Mouse (Mus musculus) right cerebral cortex, adult 2 months (tissue): ENCODE data around the gene March1.
"Not testable (repeated sequence)": the region's sequence is repeated elsewhere in the genome, so short reads cannot be mapped to it uniquely, and the experiment has no call there.

Experiments
- DNase-seq, 2 experiments: peaks; one replicate each; pipeline ENCODE4 v3.0.0; 2021 to 2022; ENCODE audit warnings: low spot score in 2 of 2

The March1 gene

GRCm38 (mm10) chr8:66410080-66410615, 792.4 kb downstream of the March1 start:
- no peak for DNase-seq

GRCm38 (mm10) chr8:66413101-66413500, 795.4 kb downstream of the March1 start:
- DNase-seq, result no peak

GRCm38 (mm10) chr8:66415234-66415633, 797.5 kb downstream of the March1 start:
- DNase-seq, result no peak

GRCm38 (mm10) chr8:66417591-66417990, 799.9 kb downstream of the March1 start:
- DNase-seq, result not testable (repeated sequence)

GRCm38 (mm10) chr8:66430639-66431038, 812.9 kb downstream of the March1 start:
- no peak for DNase-seq

- no peak for DNase-seq
These were observed 815.9 kb downstream of the March1 start for GRCm38 (mm10) chr8:66433577-66433976.

- DNase-seq, result no peak
These were observed 819.1 kb downstream of the March1 start for GRCm38 (mm10) chr8:66436804-66437203.

- DNase-seq, result no peak
These were observed 820.2 kb downstream of the March1 start for GRCm38 (mm10) chr8:66437929-66438328.

GRCm38 (mm10) chr8:66438468-66438867, 820.8 kb downstream of the March1 start:
- DNase-seq, result no peak

- DNase-seq, result no peak
These were observed 823.4 kb downstream of the March1 start for GRCm38 (mm10) chr8:66441123-66441522.

GRCm38 (mm10) chr8:66442778-66443177, 825.1 kb downstream of the March1 start:
- DNase-seq, result peak; percentile 36 to 56

GRCm38 (mm10) chr8:66444141-66444540, 826.4 kb downstream of the March1 start:
- no peak for DNase-seq

GRCm38 (mm10) chr8:66445351-66445750, 827.7 kb downstream of the March1 start:
- DNase-seq, result no peak

GRCm38 (mm10) chr8:66450691-66451090, 833.0 kb downstream of the March1 start:
- DNase-seq, result peak; percentile 64 to 67

- no peak for DNase-seq
These were observed 839.4 kb downstream of the March1 start for GRCm38 (mm10) chr8:66457057-66457456.

- DNase-seq, result no peak
These were observed 852.1 kb downstream of the March1 start for GRCm38 (mm10) chr8:66469821-66470220.

- DNase-seq, result no peak
These were observed 859.2 kb downstream of the March1 start for GRCm38 (mm10) chr8:66476880-66477279.

GRCm38 (mm10) chr8:66486084-66486763, 868.5 kb downstream of the March1 start, which contains the start of gene Tma16:
Tma16 (minus strand) TSS chr8:66486530.
- DNase-seq, result peak; percentile 85 to 86

GRCm38 (mm10) chr8:66488556-66488955, 870.9 kb downstream of the March1 start:
- DNase-seq, result no peak

- DNase-seq, result no peak
These were observed 872.9 kb downstream of the March1 start for GRCm38 (mm10) chr8:66490624-66491023.

- no peak for DNase-seq
These were observed 876.8 kb downstream of the March1 start for GRCm38 (mm10) chr8:66494496-66494895.

GRCm38 (mm10) chr8:66495726-66496125, 878.0 kb downstream of the March1 start:
- DNase-seq, result peak; percentile 87

- DNase-seq, result peak; percentile 57 to 67
These were observed 879.4 kb downstream of the March1 start for GRCm38 (mm10) chr8:66496998-66497577.
